Mouse (Mus musculus): ENCODE data around the gene Hnf4a.

- TF ChIP-seq CTCF (IDR thresholded peaks at IDR 0.05; ENCODE audit: low read depth) (no peak), EP300 (IDR thresholded peaks at IDR 0.05; ENCODE audit: low read depth) (no peak)
These were observed 36.9 kb upstream of the Hnf4a start for GRCm38 (mm10) chr2:163469711-163470110.

All from liver, postnatal 0 days (tissue).